Mouse (Mus musculus): ENCODE results near the gene Itih5.

The Itih5 gene

DNA sequence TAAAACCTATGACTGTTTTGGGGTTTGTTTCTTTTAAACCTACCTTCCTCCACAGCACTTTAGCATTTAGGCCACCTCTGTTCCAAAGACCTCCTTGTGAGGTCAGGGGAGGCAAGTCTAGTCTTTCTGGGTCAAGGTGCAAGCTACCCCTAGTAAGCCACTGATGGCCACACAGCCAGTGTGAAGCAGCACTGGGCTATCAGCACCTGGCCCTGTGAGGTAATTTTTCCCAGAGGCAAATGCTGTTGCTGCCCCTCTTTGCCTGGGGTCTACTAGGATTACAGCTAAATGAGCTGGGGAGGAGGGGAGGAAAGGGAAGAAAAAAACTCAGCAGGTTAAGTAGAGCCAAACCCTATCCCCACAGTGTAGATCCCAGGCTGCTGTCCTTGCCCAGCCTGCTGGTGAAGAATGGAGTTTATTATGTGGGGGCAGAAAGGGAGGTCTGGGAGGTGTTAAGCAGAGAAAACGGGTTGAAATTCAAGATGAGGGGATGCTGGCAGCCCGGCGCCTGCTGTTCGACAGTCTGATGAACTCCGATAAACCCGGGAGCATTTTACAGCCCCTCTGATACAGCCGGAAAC is 110.6 kb downstream of the Itih5 start:
- DNase-seq, result no peak

DNA sequence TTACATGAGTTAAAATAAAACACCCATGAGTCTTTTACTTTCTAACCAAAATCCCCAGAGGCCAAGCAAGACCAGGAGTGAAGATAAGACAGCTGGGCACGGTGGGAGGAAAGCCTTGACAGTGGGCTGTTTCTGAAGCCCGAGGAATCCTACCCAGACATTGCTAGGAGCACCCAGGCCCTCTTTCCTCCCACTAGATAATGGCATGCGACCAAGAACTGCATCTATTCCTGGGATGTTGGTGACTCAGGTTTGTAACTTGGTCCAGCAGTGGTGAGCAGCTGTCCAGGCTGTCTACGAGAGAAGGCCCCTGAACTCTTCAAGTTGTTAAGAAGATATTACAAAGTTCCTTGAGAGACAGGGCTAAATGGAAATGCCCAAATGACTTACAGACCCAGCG is 112.5 kb downstream of the Itih5 start:
- no peak for DNase-seq

- DNase-seq, result no peak
Measured at GRCm38 (mm10) chr2:10272604-10273115, 119.3 kb downstream of the Itih5 start.

GRCm38 (mm10) chr2:10273541-10274050 is 120.2 kb downstream of the Itih5 start:
- DNase-seq, result peak in 1 of 2 experiments; percentile 34

DNA sequence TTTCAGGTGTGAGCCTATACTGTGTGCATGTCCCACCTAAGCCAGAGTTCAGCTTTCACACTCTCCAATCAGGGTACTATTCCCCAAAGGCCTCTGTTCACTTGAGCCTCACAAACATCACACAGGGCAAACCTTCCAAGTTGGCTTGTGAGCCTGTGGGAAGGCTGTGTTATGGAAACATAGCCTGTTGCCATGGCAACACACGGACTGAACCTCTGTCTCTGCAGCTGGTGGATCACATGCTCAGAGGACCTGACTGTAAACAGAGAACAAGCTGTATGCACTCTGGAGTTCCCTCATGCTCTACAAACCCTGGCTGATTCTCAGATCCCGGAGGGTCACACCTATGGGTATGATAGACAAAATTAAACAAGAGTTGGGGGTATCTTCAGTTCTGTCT is 122.8 kb downstream of the Itih5 start:
- DNase-seq, result peak; percentile 65 to 80

GRCm38 (mm10) chr2:10283686-10284085 is 130.3 kb downstream of the Itih5 start:
- no peak for DNase-seq

DNA sequence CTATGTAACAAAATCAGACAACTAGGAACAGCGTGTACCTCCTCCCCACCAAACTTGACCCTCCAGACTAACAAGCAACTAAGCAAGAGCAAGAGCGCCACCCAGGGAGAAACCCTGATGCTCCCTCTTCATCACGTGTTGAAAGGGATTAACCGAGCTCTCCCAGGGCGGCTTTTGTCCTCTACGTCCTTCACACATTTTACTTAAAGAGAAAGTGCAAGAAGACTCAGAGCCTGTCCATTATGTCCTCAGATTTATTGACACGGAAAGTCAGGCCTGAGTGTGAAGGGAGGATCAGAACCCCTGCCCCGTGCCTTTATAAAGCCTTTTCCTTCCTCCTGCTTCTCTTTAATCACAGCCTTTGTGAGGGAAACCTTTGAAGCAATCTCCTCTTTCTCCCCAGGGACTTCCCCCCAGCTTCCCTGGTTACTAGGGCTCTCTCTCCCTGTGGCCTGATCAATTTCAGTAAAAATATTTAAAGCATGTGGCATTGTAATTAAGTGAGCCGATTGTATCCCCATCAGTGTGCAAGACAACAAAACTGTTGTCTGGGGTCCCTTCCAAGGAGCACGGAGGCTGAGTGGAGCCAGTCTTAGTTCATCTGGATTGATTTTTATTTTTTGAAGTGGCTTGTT is 131.4 kb downstream of the Itih5 start:
- peak in 1 of 2 experiments; percentile 24 for DNase-seq

DNA sequence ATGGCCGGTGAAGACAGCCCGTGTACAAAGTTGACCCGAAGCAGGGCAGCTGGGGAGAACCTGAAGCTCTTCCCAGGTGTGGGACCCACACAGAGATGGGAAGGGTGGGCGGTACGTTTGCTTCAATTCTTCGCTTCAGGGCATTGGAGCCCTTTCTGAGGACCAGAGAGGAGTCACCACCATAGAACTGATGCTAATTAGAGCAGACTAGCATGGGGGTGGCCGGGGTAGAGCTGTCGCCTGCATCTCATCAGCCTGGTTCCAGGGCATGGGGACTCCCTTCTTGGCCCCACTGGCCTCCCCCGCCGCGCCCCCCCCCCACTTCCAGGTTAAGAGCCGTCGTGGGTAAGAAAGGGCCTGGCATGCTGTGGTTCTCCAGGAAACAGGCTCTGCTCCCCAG is 132.6 kb downstream of the Itih5 start:
- DNase-seq, result no peak

- peak; percentile 28 to 78 for DNase-seq
Measured at GRCm38 (mm10) chr2:10288142-10288831, 134.9 kb downstream of the Itih5 start.

DNA sequence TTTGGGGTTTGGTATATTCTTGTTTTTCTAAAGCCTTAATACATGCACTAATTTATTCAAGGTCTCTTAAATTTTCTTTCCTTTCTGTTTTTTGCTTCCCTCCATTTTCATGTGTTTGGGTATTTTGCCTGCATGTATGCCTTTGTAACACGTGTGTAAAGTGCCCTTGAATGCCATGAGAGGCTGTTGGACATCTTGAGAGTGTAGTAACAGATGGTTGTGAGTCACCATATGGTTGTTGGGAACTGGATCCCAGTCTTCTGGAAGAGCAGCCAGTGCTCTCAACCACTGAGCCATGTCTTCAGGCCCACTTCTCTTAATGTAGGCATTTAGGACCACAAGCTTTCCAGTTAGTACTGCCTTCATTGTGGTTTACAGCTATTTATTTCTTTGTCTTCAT is 135.5 kb downstream of the Itih5 start:
- DNase-seq, result no peak

GRCm38 (mm10) chr2:10290115-10290514 is 136.7 kb downstream of the Itih5 start:
- DNase-seq, result no peak

DNA sequence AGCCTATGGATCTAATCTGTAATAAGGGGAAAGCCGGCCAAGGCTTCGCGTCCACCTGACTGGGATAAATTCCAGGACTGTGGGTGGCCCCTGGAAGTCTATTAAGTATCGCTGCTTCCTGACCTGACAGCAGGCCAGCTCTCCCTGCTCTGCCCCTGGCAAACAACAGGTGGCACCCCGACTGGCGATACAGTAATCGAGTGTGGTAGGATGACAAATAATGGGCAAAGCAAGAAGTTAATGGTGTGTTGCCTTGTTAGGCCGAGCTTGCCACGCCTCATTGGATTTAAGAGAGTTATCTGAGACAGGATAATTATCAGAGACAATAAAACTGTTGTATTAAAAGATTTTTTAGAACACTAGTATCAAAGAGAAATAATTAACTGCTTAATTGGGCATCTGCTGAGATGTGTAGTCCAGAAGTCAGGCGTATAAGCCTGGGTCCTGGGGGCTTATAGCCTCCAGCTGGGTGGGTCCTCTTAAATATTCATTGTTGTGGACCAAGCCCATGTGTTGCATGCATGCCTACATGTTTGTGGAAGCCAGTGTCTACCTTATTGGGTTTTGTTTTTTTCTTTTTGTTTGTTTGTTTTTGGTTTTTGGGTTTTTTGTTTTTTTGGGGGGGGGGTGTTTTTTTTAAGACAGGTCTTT is 140.3 kb downstream of the Itih5 start:
- no peak for DNase-seq

GRCm38 (mm10) chr2:10295908-10296307 is 142.5 kb downstream of the Itih5 start:
- no peak for DNase-seq

DNA sequence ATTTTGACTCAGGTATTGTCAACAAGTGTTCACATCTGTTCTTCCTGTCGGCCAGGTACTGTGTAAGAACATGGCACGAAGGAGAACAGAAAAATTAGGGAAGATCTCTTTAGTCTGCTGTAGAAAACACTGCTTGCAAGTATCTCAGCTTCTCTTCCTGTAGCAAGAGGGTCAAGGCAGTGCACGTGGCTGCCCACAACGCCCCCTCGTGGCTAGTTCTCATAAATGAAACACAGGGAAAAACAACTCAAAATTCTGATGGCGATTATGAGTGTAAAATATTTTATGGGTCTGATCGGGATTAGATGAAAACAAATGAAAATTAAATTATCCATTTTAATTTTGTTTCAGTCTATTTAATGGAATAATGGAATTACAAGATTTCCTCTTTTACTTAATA is 146.9 kb downstream of the Itih5 start:
- peak in 1 of 2 experiments; percentile 13 for DNase-seq

- peak in 1 of 2 experiments; percentile 34 for DNase-seq
Measured at GRCm38 (mm10) chr2:10300771-10301170, 147.4 kb downstream of the Itih5 start.

- no peak for DNase-seq
Measured at GRCm38 (mm10) chr2:10301391-10301790, 148.0 kb downstream of the Itih5 start.

GRCm38 (mm10) chr2:10301997-10302396 is 148.6 kb downstream of the Itih5 start:
- no peak for DNase-seq

DNA sequence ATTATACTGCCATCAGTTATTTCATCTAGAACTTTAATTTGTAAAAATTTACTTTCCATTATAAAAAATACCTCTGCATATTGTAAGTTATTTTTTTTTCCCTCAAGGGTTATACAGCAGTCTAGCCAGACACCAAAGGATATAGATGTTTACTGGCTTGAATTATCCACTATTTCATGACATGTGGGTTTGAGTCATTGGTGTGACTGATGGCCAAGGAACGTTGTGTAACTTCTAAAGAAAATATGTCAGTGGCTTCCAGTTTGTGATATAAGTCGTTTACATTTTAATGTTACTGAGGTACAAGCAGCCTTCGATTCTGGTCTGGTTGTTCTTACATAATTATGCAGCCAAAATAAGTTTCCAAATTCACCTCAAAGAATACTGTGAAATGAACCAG is 151.5 kb downstream of the Itih5 start:
- no peak for DNase-seq
